Mouse (Mus musculus) neural tube, embryonic 11.5 days (tissue): ENCODE results near the gene Zfp341. TPM values are rescaled to one million over a fixed set of nuclear protein-coding genes. Genes with fewer than 3 reads are reported as not detected.

Experiments
- ATAC-seq: fragments of 200-750 bp; cut with Nextera tagmentation; 2 replicates; pipeline ENCODE4 v1.8.0; 2017; ENCODE audit warnings: moderate number of reproducible peaks, mild to moderate bottlenecking, moderate TSS enrichment, moderate library complexity; ENCODE audit not compliant: insufficient read depth, low FRiP score, low TSS enrichment
- DNase-seq: peaks from one replicate; pipeline ENCODE4 v3.0.0-alpha.2; 2015; ENCODE audit warnings: low spot score
- H3K27ac ChIP-seq: fragments of 300-500 bp; sonication (generic); 2 replicates; pipeline ENCODE4 v1.5.1; 2014; ENCODE audit warnings: low read depth, mild to moderate bottlenecking, low read length
- H3K27me3 ChIP-seq: fragments of 300-500 bp; sonication (generic); 2 replicates; pipeline ENCODE4 v1.6.1; 2014; ENCODE audit warnings: mild to moderate bottlenecking, low read length, mixed read lengths; ENCODE audit not compliant: control insufficient read depth, insufficient read depth
- H3K36me3 ChIP-seq: fragments of 300-500 bp; sonication (generic); 2 replicates; pipeline ENCODE4 v1.6.1; 2014; ENCODE audit warnings: mild to moderate bottlenecking, low read length, moderate library complexity, mixed read lengths; ENCODE audit not compliant: control insufficient read depth, insufficient read depth
- H3K4me1 ChIP-seq: fragments of 300-500 bp; sonication (generic); 2 replicates; pipeline ENCODE4 v1.6.1; 2014; ENCODE audit warnings: low read length, mixed read lengths; ENCODE audit not compliant: control insufficient read depth, insufficient read depth
- H3K4me2 ChIP-seq: fragments of 300-500 bp; sonication (generic); 2 replicates; pipeline ENCODE4 v1.6.1; 2014; ENCODE audit warnings: low read depth, mild to moderate bottlenecking, moderate library complexity
- H3K4me3 ChIP-seq: fragments of 300-500 bp; sonication (generic); 2 replicates; pipeline ENCODE4 v1.5.1; 2014; ENCODE audit warnings: low read depth, low read length
- H3K9ac ChIP-seq: fragments of 300-500 bp; sonication (generic); 2 replicates; pipeline ENCODE4 v1.6.1; 2014; ENCODE audit warnings: mild to moderate bottlenecking, low read length
- H3K9me3 ChIP-seq: fragments of 300-500 bp; sonication (generic); 2 replicates; pipeline ENCODE4 v1.6.1; 2016; ENCODE audit warnings: low read length; ENCODE audit not compliant: control insufficient read depth
- WGBS: fragments of 180-500 bp; shearing (Covaris S2); extraction: QIAGEN DNeasy Blood & Tissue Kit; methylation state at CpG from one replicate; pipeline ENCODE4 v1.1.7; 2014; 5-methylcytosine and 5-hydroxymethylcytosine counted together
- polyA plus RNA-seq: library from polyadenylated mRNA; unstranded; fragments of >200 nt; fragmentation: Nextera tagmentation; extraction: Ambion mirVana; gene quantifications from 2 replicates; pipeline ENCODE4 v1.2.1, GENCODE M21; 2014

Zfp341 gene
- polyA plus RNA-seq, 1 experiment from 2014 or later = 1.5 TPM

DNA sequence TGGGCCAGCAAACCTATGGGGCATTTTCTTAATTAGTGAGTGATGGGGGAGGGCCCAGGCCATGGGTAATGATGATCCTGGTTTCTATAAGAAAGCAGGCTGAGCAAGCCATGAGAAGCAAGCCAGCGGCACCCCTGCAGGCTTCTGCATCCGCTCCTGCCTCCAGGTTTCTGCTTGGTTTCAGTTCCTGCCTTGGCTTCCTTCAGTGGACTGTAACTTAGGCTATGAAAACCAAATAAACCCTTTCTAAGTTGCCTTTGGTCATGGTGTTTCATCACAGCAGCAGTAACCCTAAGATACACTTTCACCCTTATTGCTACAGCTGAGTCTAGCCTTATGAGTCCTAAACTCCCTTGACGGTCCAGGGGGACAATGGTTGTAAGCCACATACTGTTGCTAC is 15.7 kb upstream of the Zfp341 start:
- no peak for ATAC-seq
- Histone ChIP-seq H3K4me2 (no peak overlapping the region), H3K4me3 (no peak overlapping the region), H3K9ac (no peak overlapping the region), H3K9me3 (no peaks in the 10 kb centered on the region), H3K27me3 (no peaks in the 10 kb centered on the region), H3K27ac (no peak overlapping the region), H3K4me1 (no peaks in the 10 kb centered on the region), H3K36me3 (no peaks in the 10 kb centered on the region; the same call in 1 of the 2 replicates)
- WGBS = 82% methylated on average over 3 of the region's 3 CpGs
- no peak for DNase-seq

DNA sequence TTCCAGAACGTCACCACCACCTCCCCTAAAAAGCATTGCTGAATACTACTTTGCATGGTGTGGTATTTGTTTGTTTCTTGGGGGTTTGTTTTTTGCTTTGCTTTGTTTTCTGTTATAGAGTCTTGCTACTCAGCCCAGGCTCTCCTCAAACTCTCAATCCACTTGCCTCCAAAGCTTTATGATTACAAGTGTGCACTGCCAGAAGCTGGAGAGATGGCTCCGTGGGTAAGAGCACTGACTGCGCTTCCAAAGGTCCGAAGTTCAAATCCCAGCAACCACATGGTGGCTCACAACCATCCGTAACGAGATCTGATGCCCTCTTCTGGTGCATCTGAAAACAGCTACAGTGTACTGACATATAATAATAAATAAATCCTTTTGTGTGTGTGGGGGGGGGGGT is 12.5 kb upstream of the Zfp341 start:
- H3K4me2 ChIP-seq = no peak overlapping the region
- H3K27ac ChIP-seq = no peak overlapping the region
- no peak overlapping the region for H3K9ac ChIP-seq
- no peaks in the 10 kb centered on the region for H3K4me1 ChIP-seq
- no peaks in the 10 kb centered on the region for H3K9me3 ChIP-seq
- no peak for DNase-seq
- 71% methylated on average over 6 of the region's 6 CpGs for WGBS
- no peaks in the 10 kb centered on the region for H3K27me3 ChIP-seq
- no peak for ATAC-seq
- H3K36me3 ChIP-seq = no peaks in the 10 kb centered on the region
- no peak overlapping the region for H3K4me3 ChIP-seq

DNA sequence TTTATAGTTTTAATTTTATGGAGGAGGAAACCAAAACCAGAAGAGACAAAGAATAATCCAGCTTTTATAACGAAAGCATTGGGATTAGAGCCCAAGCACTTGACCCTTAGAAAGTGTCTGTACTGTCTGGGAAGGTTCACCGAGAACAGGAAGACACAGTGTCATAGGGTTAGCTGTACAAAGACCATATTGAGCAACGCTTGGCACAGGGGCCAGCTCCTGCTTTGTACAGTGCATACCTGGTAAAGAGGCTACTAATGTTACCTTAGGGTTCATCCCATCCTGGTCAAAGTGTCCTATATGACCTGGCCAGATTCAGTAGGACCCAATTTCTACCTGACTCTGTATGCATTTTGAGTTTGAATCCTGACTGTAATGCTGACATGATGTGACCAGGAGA is 11.8 kb upstream of the Zfp341 start:
- no peak for DNase-seq
- no peak overlapping the region for H3K9ac ChIP-seq
- no peak for ATAC-seq
- no peak overlapping the region for H3K27ac ChIP-seq
- H3K4me3 ChIP-seq = no peak overlapping the region
- H3K9me3 ChIP-seq = no peaks in the 10 kb centered on the region
- H3K4me1 ChIP-seq = no peaks in the 10 kb centered on the region
- no peaks in the 10 kb centered on the region for H3K27me3 ChIP-seq
- no peaks in the 10 kb centered on the region for H3K36me3 ChIP-seq
- H3K4me2 ChIP-seq = no peak overlapping the region
- WGBS = 76% methylated on average over 3 of the region's 3 CpGs

- no peaks in the 10 kb centered on the region for H3K36me3 ChIP-seq
- no peak; the same call in none of the 2 replicates for ATAC-seq
- no peak for DNase-seq
- peak overlapping the region; percentile 56 for H3K4me2 ChIP-seq
- 23% methylated on average over 22 of the region's 22 CpGs for WGBS
- H3K27ac ChIP-seq = no peak overlapping the region
- H3K9ac ChIP-seq = peak overlapping the region; percentile 67
- H3K4me1 ChIP-seq = no peaks in the 10 kb centered on the region
- no peaks in the 10 kb centered on the region for H3K9me3 ChIP-seq
- no peaks in the 10 kb centered on the region for H3K27me3 ChIP-seq
- peak overlapping the region; percentile 53 for H3K4me3 ChIP-seq
Observed at GRCm38 (mm10) chr2:154603007-154603637, 10.0 kb upstream of the Zfp341 start.

- ATAC-seq (peak; percentile 100), DNase-seq (peak; percentile 96)
- H3K4me1 ChIP-seq = no peaks in the 10 kb centered on the region
- WGBS = 2% methylated on average over 13 of the region's 13 CpGs
- no peaks in the 10 kb centered on the region for H3K36me3 ChIP-seq
- H3K9ac ChIP-seq = peak within 1 kb of the TSS; percentile 67
- H3K4me3 ChIP-seq = peak within 1 kb of the TSS; percentile 53
- peak within 1 kb of the TSS; percentile 56 for H3K4me2 ChIP-seq
- no peaks in the 10 kb centered on the region for H3K27me3 ChIP-seq
- H3K27ac ChIP-seq = no peak within 1 kb of the TSS
- H3K9me3 ChIP-seq = no peaks in the 10 kb centered on the region
Observed at GRCm38 (mm10) chr2:154603638-154604153, 9.4 kb upstream of the Zfp341 start, which contains the start of gene Pxmp4. TSS of gene Pxmp4 (minus strand) at chr2:154603708.

GRCm38 (mm10) chr2:154604156-154604555 is 8.9 kb upstream of the Zfp341 start:
- Histone ChIP-seq H3K36me3 (no peaks in the 10 kb centered on the region), H3K27me3 (no peaks in the 10 kb centered on the region), H3K9me3 (no peaks in the 10 kb centered on the region), H3K9ac (no peak overlapping the region), H3K4me2 (peak overlapping the region; percentile 42), H3K27ac (no peak overlapping the region), H3K4me1 (no peaks in the 10 kb centered on the region), H3K4me3 (peak overlapping the region; percentile 21; the same call in 1 of the 2 replicates)
- no peak for ATAC-seq
- no peak for DNase-seq
- WGBS = 41% methylated on average over 7 of the region's 7 CpGs

DNA sequence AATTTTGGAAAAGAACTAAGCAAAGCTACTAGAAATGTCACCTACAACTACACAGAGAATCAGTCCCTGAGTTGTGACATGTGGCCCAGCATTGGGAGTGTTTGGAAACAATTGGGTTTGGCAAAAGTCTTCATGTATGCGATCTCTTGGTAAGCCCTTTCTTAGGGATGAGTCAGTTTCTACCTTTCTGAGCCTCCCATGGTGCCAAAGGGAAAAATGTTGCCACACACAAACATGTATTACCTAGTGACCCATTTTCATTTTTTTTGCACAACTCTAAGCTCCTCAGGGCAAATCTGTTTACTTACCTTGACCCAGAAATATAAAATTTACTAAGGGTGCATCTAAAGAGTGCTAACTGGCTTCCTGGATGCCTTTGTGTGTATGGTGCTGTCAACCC is 6.1 kb upstream of the Zfp341 start:
- WGBS = 85% methylated on average over 1 of the region's 1 CpGs
- no peak overlapping the region for H3K4me2 ChIP-seq
- H3K27ac ChIP-seq = no peak overlapping the region

DNA sequence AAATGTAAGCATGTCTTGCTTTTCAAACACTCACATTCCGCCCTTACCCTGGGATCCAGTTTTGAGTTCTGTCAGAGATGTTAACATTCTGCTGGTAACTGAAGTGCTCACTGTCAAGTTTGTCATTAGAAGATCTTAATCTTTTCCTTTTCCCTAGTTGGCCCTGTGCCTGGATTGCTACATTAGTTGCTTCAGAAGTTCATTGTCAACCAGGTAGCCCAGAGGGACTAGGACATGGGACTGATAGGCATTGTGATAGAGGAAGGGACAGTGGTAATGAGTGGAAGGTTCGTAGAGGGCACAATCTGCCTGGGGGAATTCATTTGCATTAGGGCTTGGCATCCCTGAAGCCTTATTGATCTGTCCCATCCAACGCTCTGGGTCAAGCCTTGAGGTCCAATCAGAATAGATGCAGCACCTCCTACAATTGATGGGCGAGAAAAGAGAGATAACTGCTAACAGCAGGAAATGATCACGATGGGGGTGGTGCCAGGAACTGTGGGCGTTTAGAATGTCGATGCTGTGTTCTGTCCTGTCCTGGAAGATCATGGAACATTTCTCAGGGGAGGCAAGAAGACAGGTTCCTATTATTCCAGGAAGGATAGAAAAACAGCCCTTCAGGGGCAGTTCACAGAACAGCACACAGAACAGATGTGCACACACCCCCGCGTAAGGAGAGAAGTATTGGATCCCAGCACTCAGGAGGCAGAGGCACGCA is 3.9 kb upstream of the Zfp341 start:
- H3K9me3 ChIP-seq = no peaks in the 10 kb centered on the region
- no peaks in the 10 kb centered on the region for H3K27me3 ChIP-seq
- no peak overlapping the region for H3K27ac ChIP-seq
- H3K4me2 ChIP-seq = no peak overlapping the region
- ATAC-seq = no peak
- 66% methylated on average over 10 of the region's 10 CpGs for WGBS
- H3K9ac ChIP-seq = no peak overlapping the region
- H3K36me3 ChIP-seq = no peaks in the 10 kb centered on the region
- no peaks in the 10 kb centered on the region; the same call in 1 of the 2 replicates for H3K4me1 ChIP-seq
- no peak for DNase-seq
- no peak overlapping the region for H3K4me3 ChIP-seq

More for the DNA sequence above, 6.1 kb upstream of the Zfp341 start:
- no peaks in the 10 kb centered on the region for H3K9me3 ChIP-seq
- DNase-seq = no peak
- no peak overlapping the region for H3K9ac ChIP-seq
- H3K36me3 ChIP-seq = no peaks in the 10 kb centered on the region
- H3K27me3 ChIP-seq = no peaks in the 10 kb centered on the region
- ATAC-seq = no peak
- H3K4me1 ChIP-seq = no peaks in the 10 kb centered on the region
- no peak overlapping the region for H3K4me3 ChIP-seq
